Mouse (Mus musculus) embryonic facial prominence, embryonic 13.5 days (tissue): ENCODE measurements at regions not wholly inside any gene's neighbourhood (a gene's known extent, or its start where the extent isn't known, plus 50 kb on each side); places are given as distances from the start of the nearest gene placed in this dataset.
A peak's percentile ranks its signal among the peaks of the same experiment; 100 is the strongest.

Source experiments
- ATAC-seq: fragments of 200-750 bp; cut with Nextera tagmentation; 2 replicates; pipeline ENCODE4 v1.8.0; 2017; ENCODE audit warnings: low read depth; ENCODE audit not compliant: insufficient number of reproducible peaks, insufficient read depth, low FRiP score, low TSS enrichment
- H3K27ac ChIP-seq: fragments of 300-500 bp; sonication (generic); 2 replicates; pipeline ENCODE4 v1.5.1; 2015; ENCODE audit warnings: moderate library complexity, mild to moderate bottlenecking, inconsistent platforms
- H3K27me3 ChIP-seq: fragments of 300-500 bp; sonication (generic); 2 replicates; pipeline ENCODE4 v1.6.1; 2015; ENCODE audit warnings: mild to moderate bottlenecking, inconsistent platforms
- H3K36me3 ChIP-seq: fragments of 300-500 bp; sonication (generic); 2 replicates; pipeline ENCODE4 v1.6.1; 2015; ENCODE audit warnings: mild to moderate bottlenecking, inconsistent platforms
- H3K4me1 ChIP-seq: fragments of 300-500 bp; sonication (generic); 2 replicates; pipeline ENCODE4 v1.6.1; 2015; ENCODE audit warnings: inconsistent platforms
- H3K4me2 ChIP-seq: fragments of 300-500 bp; sonication (generic); 2 replicates; pipeline ENCODE4 v1.6.1; 2015; ENCODE audit warnings: moderate library complexity, mild to moderate bottlenecking, inconsistent platforms
- H3K4me3 ChIP-seq: fragments of 300-500 bp; sonication (generic); 2 replicates; pipeline ENCODE4 v1.5.1; 2015; ENCODE audit warnings: mild to moderate bottlenecking, inconsistent platforms
- H3K9ac ChIP-seq: fragments of 300-500 bp; sonication (generic); 2 replicates; pipeline ENCODE4 v1.6.1; 2015; ENCODE audit warnings: mild to moderate bottlenecking, inconsistent platforms
- H3K9me3 ChIP-seq: fragments of 300-500 bp; sonication (generic); 2 replicates; pipeline ENCODE4 v1.6.1; 2016; ENCODE audit warnings: inconsistent platforms
- WGBS: fragments of 180-500 bp; shearing (Covaris S2); methylation state at CpG from one replicate; pipeline ENCODE4 v1.1.7; 2015; ENCODE audit warnings: mixed read lengths; 5-methylcytosine and 5-hydroxymethylcytosine counted together

GRCm38 (mm10) chr14:105841888-105842287 is 54.7 kb downstream of the Spry2 start:
- no peaks in the 10 kb centered on the region for H3K9me3 ChIP-seq
- H3K36me3 ChIP-seq: no peaks in the 10 kb centered on the region
- H3K4me2 ChIP-seq: no peak overlapping the region
- H3K9ac ChIP-seq: no peak overlapping the region
- no peaks in the 10 kb centered on the region for H3K4me1 ChIP-seq
- no peak overlapping the region for H3K4me3 ChIP-seq
- H3K27ac ChIP-seq: no peak overlapping the region
- no peak for ATAC-seq
- no peaks in the 10 kb centered on the region for H3K27me3 ChIP-seq

- 74% methylated on average over 3 of the region's 3 CpGs for WGBS
- H3K27me3 ChIP-seq: no peaks in the 10 kb centered on the region
- H3K4me3 ChIP-seq: no peak overlapping the region
- no peaks in the 10 kb centered on the region for H3K36me3 ChIP-seq
- H3K27ac ChIP-seq: no peak overlapping the region
- H3K9ac ChIP-seq: no peak overlapping the region
- no peak overlapping the region for H3K4me2 ChIP-seq
- no peaks in the 10 kb centered on the region for H3K9me3 ChIP-seq
- no peak for ATAC-seq
- H3K4me1 ChIP-seq: no peaks in the 10 kb centered on the region
Measured at GRCm38 (mm10) chr14:105837533-105837932, 59.1 kb downstream of the Spry2 start.

- 77% methylated on average over 12 of the region's 12 CpGs for WGBS
Measured at GRCm38 (mm10) chr14:105830701-105831100, 65.9 kb downstream of the Spry2 start.

GRCm38 (mm10) chr14:105830301-105830700 is 66.3 kb downstream of the Spry2 start:
- peaks cover 6% of the 10 kb centered on the region; the same call in 1 of the 2 replicates for H3K4me1 ChIP-seq
- no peak overlapping the region for H3K4me2 ChIP-seq
- no peak overlapping the region for H3K27ac ChIP-seq
- H3K36me3 ChIP-seq: no peaks in the 10 kb centered on the region
- ATAC-seq: no peak
- no peak overlapping the region for H3K4me3 ChIP-seq
- H3K9ac ChIP-seq: no peak overlapping the region
- no peaks in the 10 kb centered on the region for H3K9me3 ChIP-seq
- H3K27me3 ChIP-seq: no peaks in the 10 kb centered on the region
- 41% methylated on average over 4 of the region's 4 CpGs for WGBS

More at GRCm38 (mm10) chr14:105830701-105831100, 65.9 kb downstream of the Spry2 start:
- H3K36me3 ChIP-seq: no peaks in the 10 kb centered on the region
- no peak for ATAC-seq
- H3K9ac ChIP-seq: no peak overlapping the region
- no peaks in the 10 kb centered on the region for H3K27me3 ChIP-seq
- H3K4me3 ChIP-seq: no peak overlapping the region
- no peaks in the 10 kb centered on the region for H3K9me3 ChIP-seq
- peaks cover 6% of the 10 kb centered on the region; the same call in 1 of the 2 replicates for H3K4me1 ChIP-seq
- H3K4me2 ChIP-seq: no peak overlapping the region
- H3K27ac ChIP-seq: no peak overlapping the region

GRCm38 (mm10) chr14:105823129-105823528 is 73.5 kb downstream of the Spry2 start:
- Histone ChIP-seq H3K4me2 (no peak overlapping the region), H3K4me1 (no peaks in the 10 kb centered on the region), H3K27me3 (no peaks in the 10 kb centered on the region), H3K4me3 (no peak overlapping the region), H3K9ac (no peak overlapping the region), H3K36me3 (no peaks in the 10 kb centered on the region), H3K9me3 (no peaks in the 10 kb centered on the region), H3K27ac (no peak overlapping the region)
- no peak for ATAC-seq
- WGBS: 71% methylated on average over 8 of the region's 8 CpGs

- Histone ChIP-seq H3K9ac (no peak overlapping the region), H3K27me3 (no peaks in the 10 kb centered on the region), H3K4me3 (no peak overlapping the region), H3K4me1 (no peaks in the 10 kb centered on the region), H3K9me3 (no peaks in the 10 kb centered on the region), H3K27ac (no peak overlapping the region), H3K36me3 (no peaks in the 10 kb centered on the region), H3K4me2 (no peak overlapping the region)
- no peak for ATAC-seq
- 87% methylated on average over 9 of the region's 9 CpGs for WGBS
Measured at GRCm38 (mm10) chr14:105822653-105823052, 74.0 kb downstream of the Spry2 start.

GRCm38 (mm10) chr14:105819534-105819933 is 77.1 kb downstream of the Spry2 start:
- Histone ChIP-seq H3K4me3 (no peak overlapping the region), H3K9ac (no peak overlapping the region), H3K4me1 (no peaks in the 10 kb centered on the region), H3K36me3 (no peaks in the 10 kb centered on the region), H3K27me3 (peaks cover 7% of the 10 kb centered on the region; the same call in 1 of the 2 replicates), H3K27ac (no peak overlapping the region), H3K9me3 (no peaks in the 10 kb centered on the region), H3K4me2 (no peak overlapping the region)
- WGBS: 90% methylated on average over 2 of the region's 2 CpGs
- ATAC-seq: no peak

GRCm38 (mm10) chr14:105818841-105819240 is 77.8 kb downstream of the Spry2 start:
- Histone ChIP-seq H3K27me3 (peaks cover 7% of the 10 kb centered on the region; the same call in 1 of the 2 replicates), H3K4me1 (no peaks in the 10 kb centered on the region), H3K27ac (no peak overlapping the region), H3K4me3 (no peak overlapping the region), H3K36me3 (no peaks in the 10 kb centered on the region), H3K9me3 (no peaks in the 10 kb centered on the region), H3K4me2 (no peak overlapping the region), H3K9ac (no peak overlapping the region)
- 89% methylated on average over 3 of the region's 3 CpGs for WGBS
- no peak for ATAC-seq

GRCm38 (mm10) chr14:105817481-105817880 is 79.1 kb downstream of the Spry2 start:
- no peak for ATAC-seq
- 86% methylated on average over 6 of the region's 6 CpGs for WGBS
- H3K4me2 ChIP-seq: no peak overlapping the region
- H3K9me3 ChIP-seq: no peaks in the 10 kb centered on the region
- H3K4me1 ChIP-seq: no peaks in the 10 kb centered on the region
- no peaks in the 10 kb centered on the region for H3K36me3 ChIP-seq
- no peak overlapping the region for H3K27ac ChIP-seq
- no peak overlapping the region for H3K9ac ChIP-seq
- H3K4me3 ChIP-seq: no peak overlapping the region
- H3K27me3 ChIP-seq: peaks cover 7% of the 10 kb centered on the region; the same call in 1 of the 2 replicates

GRCm38 (mm10) chr14:105815827-105816226 is 80.8 kb downstream of the Spry2 start:
- H3K27ac ChIP-seq: no peak overlapping the region
- H3K4me3 ChIP-seq: peak overlapping the region; percentile 13; the same call in 1 of the 2 replicates
- no peak for ATAC-seq
- H3K36me3 ChIP-seq: no peaks in the 10 kb centered on the region
- no peaks in the 10 kb centered on the region for H3K9me3 ChIP-seq
- H3K9ac ChIP-seq: no peak overlapping the region
- peaks cover 7% of the 10 kb centered on the region; the same call in 1 of the 2 replicates for H3K27me3 ChIP-seq
- no peaks in the 10 kb centered on the region for H3K4me1 ChIP-seq
- 23% methylated on average over 6 of the region's 6 CpGs for WGBS
- peak overlapping the region; percentile 44 for H3K4me2 ChIP-seq

GRCm38 (mm10) chr14:105815281-105815680 is 81.3 kb downstream of the Spry2 start:
- no peak overlapping the region for H3K9ac ChIP-seq
- H3K36me3 ChIP-seq: no peaks in the 10 kb centered on the region
- no peak overlapping the region for H3K27ac ChIP-seq
- peak overlapping the region; percentile 44 for H3K4me2 ChIP-seq
- H3K4me1 ChIP-seq: no peaks in the 10 kb centered on the region
- peak overlapping the region; percentile 13; the same call in 1 of the 2 replicates for H3K4me3 ChIP-seq
- 42% methylated on average over 12 of the region's 12 CpGs for WGBS
- no peak for ATAC-seq
- H3K27me3 ChIP-seq: peaks cover 7% of the 10 kb centered on the region; the same call in 1 of the 2 replicates
- no peaks in the 10 kb centered on the region for H3K9me3 ChIP-seq

GRCm38 (mm10) chr14:105813661-105814060 is 83.0 kb downstream of the Spry2 start:
- H3K27ac ChIP-seq: no peak overlapping the region
- no peaks in the 10 kb centered on the region for H3K4me1 ChIP-seq
- no peak overlapping the region for H3K4me2 ChIP-seq
- H3K4me3 ChIP-seq: no peak overlapping the region
- no peak overlapping the region for H3K9ac ChIP-seq
- no peak for ATAC-seq
- H3K9me3 ChIP-seq: no peaks in the 10 kb centered on the region
- H3K27me3 ChIP-seq: peaks cover 7% of the 10 kb centered on the region; the same call in 1 of the 2 replicates
- H3K36me3 ChIP-seq: no peaks in the 10 kb centered on the region
